Mouse (Mus musculus): ENCODE results near the gene Itpk1.

The Itpk1 gene

GRCm38 (mm10) chr12:102565086-102565485 is 139.6 kb downstream of the Itpk1 start:
- in situ Hi-C loops (cut with MseI, MboI) = no loop called here

- in situ Hi-C loops (cut with MseI, MboI) = no loop called here
Observed at GRCm38 (mm10) chr12:102557372-102557771, 147.4 kb downstream of the Itpk1 start.

GRCm38 (mm10) chr12:102555850-102556249 is 148.9 kb downstream of the Itpk1 start:
- in situ Hi-C loops (cut with MseI, MboI) = no loop called here

DNA sequence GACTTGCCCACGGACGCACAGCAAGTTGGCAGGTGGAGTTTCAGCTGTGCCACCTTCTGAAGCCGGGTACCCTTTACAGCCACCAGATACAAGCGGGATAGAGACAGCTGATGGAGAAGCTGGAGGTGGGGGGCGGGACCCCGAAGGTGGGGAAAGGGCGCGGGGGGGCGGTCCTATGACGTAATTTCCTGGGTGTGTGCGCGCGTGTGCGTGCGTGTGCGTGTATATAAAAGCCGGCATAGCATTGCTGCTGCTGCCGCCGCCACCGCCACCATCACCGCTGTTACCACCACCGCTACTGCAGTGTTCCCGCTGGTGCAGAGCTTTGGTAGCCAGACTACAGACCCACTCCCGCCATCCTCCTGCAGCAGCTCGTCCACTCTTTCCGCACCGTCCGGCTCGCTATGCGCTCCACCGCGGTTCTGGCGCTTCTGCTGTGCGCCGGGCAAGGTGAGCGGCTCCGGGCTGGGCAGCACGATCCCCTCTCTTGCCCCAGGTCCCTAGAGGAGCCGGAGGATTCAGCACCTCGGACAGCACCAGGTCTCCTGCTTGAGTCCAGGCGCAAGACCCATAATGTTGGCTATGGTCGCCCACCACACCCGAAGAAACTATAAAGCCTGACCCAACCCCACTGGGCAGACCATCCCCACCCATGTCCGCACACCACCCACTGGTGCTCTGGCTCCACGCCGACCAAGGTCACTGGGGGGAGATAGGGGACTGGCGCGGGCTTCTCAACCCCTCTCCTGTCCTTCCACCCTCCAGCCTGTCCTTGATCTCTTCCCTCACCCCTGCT is 149.8 kb downstream of the Itpk1 start, which contains the start of gene Chga:
Gene Chga (plus strand): TSS at position 249 of the 796 bp plus-strand sequence.
- in situ Hi-C loops (cut with MseI, MboI) = no loop called here

DNA sequence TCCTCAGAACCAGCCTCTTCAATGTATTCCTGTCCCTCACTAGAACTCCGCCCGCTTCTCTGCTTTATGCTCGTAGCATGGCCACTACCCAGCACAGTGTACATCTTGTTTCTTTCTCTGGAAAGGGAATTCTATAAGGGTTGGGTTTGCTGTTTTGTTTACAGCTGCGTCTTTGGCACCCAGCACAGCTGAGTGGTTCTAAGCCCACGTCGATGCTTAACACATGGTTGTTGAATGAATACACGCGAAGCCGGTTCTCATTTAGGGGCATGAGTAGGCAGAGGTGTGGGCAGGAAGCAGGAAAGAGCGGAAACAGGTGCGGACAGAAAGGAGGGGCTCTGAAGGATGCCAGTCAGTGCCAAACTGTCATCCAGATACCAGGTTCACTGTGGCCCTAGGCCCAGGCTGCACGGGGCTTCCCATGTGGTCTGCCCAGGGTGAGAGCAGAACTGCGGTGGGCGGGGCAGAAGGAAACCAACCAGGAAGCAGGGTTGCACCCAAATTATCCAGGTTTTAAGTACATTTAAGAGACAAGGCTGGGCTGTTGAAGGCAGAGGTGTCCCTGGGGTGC is 150.9 kb downstream of the Itpk1 start:
- in situ Hi-C loops (cut with MseI, MboI) = no loop called here

GRCm38 (mm10) chr12:102552001-102552400 is 152.7 kb downstream of the Itpk1 start:
- in situ Hi-C loops (cut with MseI, MboI) = no loop called here

DNA sequence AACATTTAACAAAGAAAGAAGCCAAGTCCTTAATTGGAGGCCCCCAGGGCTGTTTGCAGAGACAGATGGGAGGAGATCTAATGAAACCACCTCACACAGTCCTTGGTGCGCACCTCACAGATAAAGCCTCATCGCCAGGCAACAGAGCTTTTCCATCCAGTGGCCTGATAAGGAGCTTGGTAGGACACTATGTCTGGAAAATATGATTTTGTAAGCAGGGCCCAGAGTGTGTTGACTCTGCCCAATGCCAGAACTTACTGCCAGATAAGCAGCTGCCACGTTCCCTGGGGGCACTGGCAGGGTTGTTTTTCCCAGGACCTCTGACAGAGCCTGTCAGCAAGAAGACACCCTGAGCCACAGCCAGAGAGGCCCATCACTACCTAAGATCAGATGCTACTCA is 153.5 kb downstream of the Itpk1 start:
- in situ Hi-C loops (cut with MseI, MboI) = no loop called here

- in situ Hi-C loops (cut with MseI, MboI) = no loop called here
Observed at GRCm38 (mm10) chr12:102550529-102550928, 154.2 kb downstream of the Itpk1 start.

DNA sequence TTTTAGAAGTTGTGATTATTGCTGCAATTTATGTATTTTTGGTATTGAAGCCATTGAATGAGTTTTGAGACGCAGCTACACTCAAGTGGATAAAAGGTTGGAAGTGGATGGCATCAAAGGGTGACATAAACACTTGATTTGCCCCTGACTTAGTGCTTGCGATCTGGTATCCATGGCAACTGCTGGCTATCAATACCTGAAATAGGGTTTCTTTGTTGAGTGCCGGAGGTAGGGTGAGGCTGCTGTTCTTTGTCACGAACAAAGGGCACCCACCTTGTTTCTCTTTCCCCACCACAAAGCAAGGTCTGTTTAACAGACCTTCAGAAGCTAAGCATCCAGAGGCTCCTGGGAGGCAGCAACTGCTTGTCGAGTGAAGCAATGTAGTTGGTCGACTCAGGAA is 159.6 kb downstream of the Itpk1 start:
- in situ Hi-C loops (cut with MseI, MboI) = no loop called here

GRCm38 (mm10) chr12:102541168-102541567 is 163.6 kb downstream of the Itpk1 start:
- in situ Hi-C loops (cut with MseI, MboI) = no loop called here

DNA sequence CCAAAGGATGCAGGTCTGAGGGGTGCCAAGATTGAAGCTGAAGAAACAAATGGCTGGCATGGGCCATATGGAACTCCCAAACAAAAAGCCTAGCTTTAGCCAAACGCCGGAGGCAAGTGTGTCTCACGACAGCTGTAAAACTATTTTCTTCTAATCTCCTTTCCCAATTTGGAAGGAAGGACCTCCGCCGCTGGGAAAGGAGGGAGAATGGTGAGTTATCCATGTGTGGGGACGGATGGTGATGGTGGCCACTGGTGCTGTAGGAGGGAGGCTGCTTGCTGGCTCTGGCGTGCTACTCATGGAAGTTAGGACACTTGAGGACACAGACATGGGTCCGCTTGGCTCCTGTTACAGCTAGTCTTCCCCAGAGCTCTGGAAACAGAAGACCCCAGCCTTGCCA is 164.5 kb downstream of the Itpk1 start:
- in situ Hi-C loops (cut with MseI, MboI) = no loop called here

DNA sequence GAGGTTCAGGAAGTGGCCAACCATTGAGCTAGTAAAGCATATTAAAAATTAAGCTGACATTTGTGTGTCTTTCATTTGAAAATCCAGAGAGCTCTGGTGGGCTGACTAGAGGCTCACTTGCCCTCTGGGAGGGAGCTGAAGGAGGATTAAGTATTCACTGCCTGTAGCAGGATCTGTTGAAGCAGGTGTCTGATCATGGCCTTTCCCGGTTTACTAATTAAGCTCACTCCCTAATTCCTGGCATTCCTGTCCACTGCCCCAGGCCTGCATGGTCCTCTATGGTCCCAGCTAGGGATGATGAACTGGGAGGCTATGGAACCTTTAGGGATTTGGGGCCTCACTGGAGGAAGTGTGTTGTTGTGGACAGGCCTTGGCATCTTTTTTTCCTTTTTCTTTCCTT is 168.9 kb downstream of the Itpk1 start:
- in situ Hi-C loops (cut with MseI, MboI) = no loop called here

GRCm38 (mm10) chr12:102527989-102528388 is 176.7 kb downstream of the Itpk1 start:
- in situ Hi-C loops (cut with MseI, MboI) = loop anchor here in 1 of 2 experiments (10.0 kb wide), 1 partner anchor 197 kb away; no protein-coding TSS in a partner anchor

GRCm38 (mm10) chr12:102524760-102525159 is 180.0 kb downstream of the Itpk1 start:
- in situ Hi-C loops (cut with MseI, MboI) = loop anchor here (10.0 to 25.0 kb wide), 2 partner anchors 188 to 200 kb away; partner anchors contain the start of gene Itpk1 (in 1 of the 2)

DNA sequence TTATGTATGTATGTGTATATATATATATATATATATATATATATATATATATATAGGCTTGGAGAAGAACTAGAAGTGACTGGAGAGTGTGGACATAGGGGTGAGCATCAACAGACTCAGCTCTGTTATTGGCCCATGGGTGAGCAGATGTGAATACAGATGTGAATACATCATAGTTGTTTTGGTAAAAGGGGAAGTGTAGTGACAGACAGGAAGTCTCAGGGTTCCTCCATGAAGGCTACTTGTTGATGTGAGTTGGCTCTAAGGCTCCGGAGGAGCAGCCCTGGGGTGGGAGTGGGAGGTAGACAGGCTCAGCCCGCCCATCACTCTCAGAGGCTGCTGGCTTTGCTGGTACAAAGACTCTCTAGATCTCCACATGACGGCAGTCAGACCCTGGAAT is 180.5 kb downstream of the Itpk1 start:
- in situ Hi-C loops (cut with MseI, MboI) = loop anchor here (10.0 to 25.0 kb wide), 2 partner anchors 188 to 201 kb away; partner anchors contain the start of gene Itpk1 (in 1 of the 2)

DNA sequence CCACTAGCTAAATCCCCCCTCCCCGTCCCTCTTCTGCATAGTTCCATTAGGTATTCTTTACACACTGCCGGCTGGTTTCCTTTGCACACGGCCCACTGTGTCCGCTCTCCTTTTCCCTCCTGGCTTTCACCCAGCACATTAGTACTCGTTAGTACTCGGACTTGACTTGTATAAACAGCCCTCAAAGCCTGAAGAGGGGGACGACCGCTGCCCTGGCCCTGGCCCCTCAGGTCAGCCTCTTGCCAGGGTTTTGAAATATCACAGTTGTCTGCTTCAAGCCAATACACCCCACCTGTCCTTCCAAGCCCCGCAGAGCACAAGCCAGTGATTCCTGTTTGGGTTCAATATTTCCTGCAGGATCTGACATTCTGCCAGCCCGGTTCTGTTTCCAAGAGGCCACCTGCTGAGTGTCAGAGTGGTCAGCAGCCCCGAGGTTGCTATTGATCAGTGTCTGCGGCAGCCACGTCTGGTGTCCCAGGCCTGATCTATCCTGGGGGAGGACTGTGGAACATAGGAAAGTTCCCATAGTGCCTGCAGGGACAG is 182.9 kb downstream of the Itpk1 start:
- in situ Hi-C loops (cut with MseI, MboI) = loop anchor here (10.0 to 25.0 kb wide), 2 partner anchors 190 to 203 kb away; partner anchors contain the start of gene Itpk1 (in 1 of the 2)

GRCm38 (mm10) chr12:102519929-102520720 is 184.6 kb downstream of the Itpk1 start:
- in situ Hi-C loops (cut with MseI, MboI) = loop anchor here (10.0 to 25.0 kb wide), 2 partner anchors 192 to 205 kb away; partner anchors contain the start of gene Itpk1 (in 1 of the 2)

All from mouse trophoblast stem cell (cell line).